Mouse (Mus musculus) gonadal fat pad, adult 2 months (tissue): ENCODE results near the gene Lasp1. TPM values are rescaled to one million over a fixed set of nuclear protein-coding genes. Genes with fewer than 3 reads are reported as not detected.
"Not testable (repeated sequence)": the region's sequence is repeated elsewhere in the genome, so short reads cannot be mapped to it uniquely, and the experiment has no call there.

Experiments used
- DNase-seq: peaks from one replicate; pipeline ENCODE4 v3.0.0-alpha.2; 2012; ENCODE audit warnings: low read depth
- polyA plus RNA-seq: library from polyadenylated mRNA; depleted of rRNA; stranded (reverse); fragments of >200 nt; gene quantifications from 2 replicates; pipeline ENCODE4 v1.2.3, GENCODE M21; 2012; rRNA removed

Lasp1 gene
- 106 and 107 TPM in 2 replicates for polyA plus RNA-seq

DNA sequence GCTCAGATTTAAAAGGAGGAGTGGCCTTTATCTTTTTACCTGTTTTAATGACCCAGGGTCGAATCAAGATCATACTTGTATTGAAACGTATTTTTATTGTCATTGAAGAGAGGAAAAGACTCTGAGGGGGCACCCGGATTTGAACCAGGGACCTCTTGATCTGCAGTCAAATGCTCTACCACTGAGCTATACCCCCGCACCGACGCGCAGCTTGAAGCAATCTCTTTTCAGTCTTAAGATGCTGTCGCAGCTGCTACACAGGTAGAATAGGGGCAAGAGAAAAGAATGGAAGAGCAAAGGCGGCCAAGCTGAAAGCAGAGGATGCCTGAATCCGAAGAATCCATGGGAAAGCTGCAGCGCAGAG is at the start of gene Lasp1:
Lasp1 (plus strand) TSS at position 219 of the 364 bp plus-strand sequence.
- no peak for DNase-seq

DNA sequence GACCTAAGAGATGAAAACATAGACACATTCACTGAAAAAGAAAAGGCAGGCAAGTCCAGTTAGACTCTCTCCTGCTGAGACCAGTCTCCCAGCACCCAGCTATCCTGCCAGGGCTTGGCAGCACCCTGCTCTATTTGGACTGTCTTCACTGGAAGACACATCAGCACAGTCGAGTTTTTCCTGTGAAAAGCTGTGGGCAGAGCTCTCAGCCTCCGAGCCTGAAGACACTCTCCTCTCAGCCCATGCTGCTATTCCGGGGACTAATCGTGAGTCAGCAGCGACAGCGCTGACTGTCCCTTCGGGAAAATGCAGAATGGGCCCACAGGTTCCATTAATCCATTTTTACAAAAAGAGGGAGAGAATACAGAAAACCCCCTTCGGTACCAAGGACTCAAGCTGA is 45.5 kb upstream of the Lasp1 start:
- DNase-seq, result no peak

DNA sequence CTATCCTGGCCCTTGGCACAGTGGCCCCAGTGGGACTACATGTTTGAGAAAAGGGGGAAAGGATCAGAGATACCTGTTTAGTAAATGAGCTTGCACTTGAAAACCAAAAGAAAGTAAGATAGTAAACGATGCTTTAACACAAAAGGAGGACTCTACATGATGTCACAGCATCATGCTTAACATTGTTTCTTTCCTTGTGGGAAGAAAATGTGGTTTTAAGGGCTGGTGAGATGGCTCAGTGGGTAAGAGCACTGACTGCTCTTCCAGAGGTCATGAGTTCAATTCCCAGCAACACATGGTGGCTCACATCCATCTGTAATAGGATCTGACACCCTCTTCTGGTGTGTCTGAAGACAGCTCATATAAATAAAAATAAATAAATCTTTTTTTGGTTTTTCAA is 40.7 kb upstream of the Lasp1 start:
- no peak for DNase-seq

DNA sequence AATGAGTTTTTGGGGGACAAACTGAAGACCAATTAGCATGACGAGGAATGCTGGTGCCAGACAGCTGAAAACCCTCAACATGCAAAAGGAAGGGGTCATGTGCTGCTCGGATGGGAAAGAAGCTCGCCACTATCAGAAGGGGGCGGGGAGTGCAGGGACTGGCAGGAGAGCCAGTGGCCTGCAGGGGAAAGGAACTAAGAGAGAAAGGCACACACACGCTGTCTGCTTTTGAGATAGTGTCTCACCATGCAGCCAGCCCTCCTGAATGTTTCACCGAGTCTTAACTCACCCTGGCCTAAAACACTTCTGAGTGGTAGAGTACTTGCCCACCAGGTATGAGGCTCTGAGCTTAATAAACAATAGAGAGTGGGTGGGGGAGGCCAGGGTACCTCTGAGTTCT is 39.9 kb upstream of the Lasp1 start:
- DNase-seq, result no peak

DNA sequence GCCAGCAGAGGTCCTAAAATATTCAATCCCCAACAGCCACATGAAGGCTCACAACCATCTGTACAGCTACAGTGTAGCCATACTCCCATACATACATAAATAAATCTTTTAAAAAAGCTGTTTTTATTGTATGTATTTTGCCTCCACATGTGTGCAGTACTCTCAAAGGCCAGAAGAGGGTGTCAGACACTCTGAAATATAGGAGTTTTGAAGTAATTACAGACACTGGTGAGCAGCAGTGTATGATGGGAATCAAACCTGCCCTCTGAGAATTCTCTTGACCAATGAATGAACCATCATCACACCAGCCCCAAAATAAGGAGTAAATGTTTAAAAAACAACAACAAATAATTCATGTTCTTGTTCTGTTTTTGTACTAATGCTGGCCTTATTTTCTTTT is 37.2 kb upstream of the Lasp1 start:
- DNase-seq, result no peak

DNA sequence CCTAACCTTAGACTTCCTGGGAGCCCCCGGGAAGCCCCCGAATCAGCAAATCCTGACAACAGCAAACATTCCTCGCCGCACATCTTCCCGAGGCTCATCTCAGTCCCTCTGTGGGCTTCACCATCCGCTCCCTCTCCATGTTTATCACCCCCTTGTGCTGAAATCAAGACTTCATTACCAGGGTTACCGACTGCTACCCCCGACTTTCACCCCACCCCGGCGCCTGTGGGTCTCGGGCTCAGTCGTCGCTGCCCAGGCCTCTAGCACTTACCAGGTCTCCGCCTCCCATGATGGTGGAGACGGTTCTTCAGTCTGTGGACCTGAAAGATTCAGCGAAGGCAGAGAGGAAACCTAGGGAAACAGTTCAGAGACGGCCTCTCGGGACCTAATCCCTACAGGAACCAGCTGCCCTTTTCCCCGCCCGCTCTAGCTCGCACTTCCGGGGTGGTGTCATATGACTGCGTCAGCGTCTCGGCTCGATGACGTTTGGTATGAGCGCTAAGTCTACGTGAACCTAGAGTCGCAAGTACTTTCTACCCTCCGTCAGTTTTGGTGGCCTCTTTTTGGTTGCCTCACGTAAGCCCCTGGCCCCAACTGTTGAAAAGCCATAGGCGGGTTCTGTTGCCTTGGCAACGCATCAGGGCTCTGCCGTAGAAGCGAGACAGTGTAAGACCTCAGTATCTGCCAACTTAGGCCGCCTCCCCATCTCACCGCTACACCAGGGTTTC is 32.5 kb upstream of the Lasp1 start, which contains the start of gene Cwc25:
Cwc25 (minus strand) TSS at position 403 of the 728 bp plus-strand sequence.
- DNase-seq, result peak; percentile 73

DNA sequence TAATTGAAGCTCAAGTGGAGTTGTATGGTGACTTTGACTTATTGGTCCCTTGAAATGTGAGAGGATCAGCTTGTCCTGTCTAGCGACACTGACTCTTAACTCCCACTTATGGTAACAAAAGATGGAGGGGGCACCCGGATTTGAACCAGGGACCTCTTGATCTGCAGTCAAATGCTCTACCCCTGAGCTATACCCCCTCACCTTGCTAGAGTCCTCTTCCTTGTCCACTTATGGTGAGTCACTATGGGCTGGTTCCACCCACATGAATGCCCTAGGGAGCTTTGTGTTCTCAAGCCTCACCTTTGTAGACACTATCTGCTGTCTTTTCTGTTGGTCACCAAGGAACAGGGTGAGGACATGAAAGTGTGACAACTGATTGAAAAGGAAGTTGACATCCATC is 29.1 kb upstream of the Lasp1 start:
- no peak for DNase-seq

DNA sequence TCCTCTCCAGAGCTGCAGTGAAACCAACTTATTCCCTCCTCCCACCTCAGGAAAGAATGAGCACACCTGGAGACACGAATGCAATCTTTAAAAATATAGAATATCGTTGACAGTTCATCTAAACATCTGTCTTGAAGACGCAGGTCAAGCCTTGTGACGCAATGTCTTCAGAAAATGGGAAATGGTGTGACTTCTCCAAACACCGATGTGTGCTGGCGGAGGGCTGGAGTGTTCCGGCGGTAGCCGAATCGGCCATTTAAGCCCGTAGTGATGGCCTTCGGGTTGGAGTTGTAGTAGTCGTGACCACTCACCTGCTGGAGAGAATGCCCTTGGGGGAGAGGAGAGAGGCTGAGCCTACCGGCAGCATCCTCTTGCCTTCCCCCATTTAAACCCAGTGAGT is 27.4 kb upstream of the Lasp1 start:
- no peak for DNase-seq

DNA sequence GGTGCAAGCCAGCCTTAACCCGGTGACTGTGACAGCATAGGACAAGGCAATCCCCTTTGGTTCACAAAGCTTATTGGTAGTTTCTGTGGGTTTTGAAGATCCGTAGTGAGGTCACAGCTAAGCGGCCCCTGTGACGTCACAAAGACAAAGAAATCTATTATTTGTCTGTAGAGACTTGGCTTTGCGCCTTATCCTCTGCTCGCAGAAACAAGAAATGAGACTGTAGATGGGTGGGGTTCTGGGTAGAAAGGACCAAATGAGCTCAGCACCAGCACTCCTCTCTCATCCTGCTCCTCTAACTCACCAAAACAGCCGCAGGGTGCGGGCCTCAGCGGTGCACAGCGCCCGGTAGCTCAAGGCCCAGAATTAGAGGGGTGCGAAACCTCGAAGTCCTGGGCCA is 23.6 kb upstream of the Lasp1 start:
- DNase-seq, result no peak

DNA sequence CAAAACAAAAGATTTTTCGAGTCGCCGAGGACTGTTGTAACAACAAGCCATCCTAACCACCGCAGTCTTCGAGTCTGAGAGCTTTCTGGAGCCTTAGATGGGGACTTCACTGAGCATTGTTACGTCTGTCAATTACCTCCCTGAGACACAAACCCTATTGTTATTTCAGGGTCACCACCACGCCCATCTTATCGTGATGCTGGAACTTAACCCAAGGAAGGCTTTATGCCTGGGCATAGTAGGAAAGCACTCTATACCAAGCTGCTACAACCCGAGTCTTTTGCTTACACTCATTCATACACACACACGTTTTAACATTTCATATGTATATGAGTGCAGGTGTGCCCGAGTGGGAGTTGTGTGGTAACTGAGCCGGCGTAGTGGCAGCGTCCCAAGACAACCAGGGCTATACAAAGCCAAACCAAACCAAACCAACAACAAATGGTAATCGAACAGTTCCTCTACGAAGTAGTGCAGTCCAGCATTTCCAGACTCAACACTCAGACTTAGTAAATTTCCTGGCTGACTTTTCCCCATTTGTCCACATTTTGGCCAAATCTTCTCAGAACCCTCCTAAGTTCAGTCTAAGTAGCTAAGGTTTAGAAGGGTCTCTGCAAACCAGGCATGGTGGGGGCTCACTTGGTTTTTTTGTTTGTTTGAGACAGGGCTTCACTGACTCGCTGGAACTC is 22.8 kb upstream of the Lasp1 start, which contains the start of gene 1700001P01Rik:
1700001P01Rik (minus strand) TSS at position 111 of the 689 bp plus-strand sequence.
- no peak for DNase-seq

DNA sequence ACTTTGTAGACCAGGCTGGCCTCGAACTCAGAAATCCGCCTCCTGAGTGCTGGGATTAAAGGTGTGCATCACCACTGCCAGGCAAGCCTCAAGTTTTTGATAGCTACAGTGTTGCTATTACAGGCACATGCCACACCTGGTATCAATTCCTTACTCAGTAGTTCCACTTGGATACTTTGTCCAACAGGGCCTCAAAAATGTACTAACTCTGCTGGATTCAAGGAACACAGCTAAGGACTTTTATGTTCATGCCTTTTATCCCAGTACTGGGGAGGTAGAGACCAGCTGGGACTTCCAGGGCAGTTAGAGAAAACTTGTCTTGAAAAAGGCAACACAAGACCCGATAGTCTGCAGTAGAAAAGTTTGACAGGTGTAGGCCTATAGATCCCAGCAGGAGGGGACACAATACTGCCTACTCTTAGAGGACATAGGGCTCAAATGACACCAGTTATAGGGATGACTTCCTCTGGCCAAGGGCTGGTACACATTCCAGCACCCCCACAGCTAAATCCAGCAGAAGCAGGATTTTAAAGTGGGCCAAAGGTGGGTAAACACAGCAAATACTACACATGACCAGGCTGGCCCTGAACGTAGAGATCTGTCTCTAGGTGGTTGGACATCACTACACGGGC is 22.2 kb upstream of the Lasp1 start:
- no peak for DNase-seq

DNA sequence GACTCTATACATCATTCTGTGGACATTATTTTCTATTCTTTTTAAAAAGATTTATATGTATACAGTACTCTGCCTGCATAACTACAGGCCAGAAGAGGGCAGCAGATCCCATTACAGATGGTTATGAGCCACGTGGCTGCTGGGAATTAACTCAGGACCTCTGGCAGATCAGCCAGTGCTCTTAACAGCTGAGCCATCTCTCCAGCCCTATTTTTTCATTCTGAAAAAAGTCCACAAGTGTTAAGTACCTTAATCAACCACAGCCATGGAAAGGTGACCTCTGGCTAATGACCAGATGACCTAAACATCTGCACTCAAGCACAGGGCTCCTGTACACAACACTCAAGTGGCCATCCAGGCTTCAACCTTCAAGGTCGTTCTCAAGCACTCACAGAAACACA is 21.7 kb upstream of the Lasp1 start:
- no peak for DNase-seq

DNA sequence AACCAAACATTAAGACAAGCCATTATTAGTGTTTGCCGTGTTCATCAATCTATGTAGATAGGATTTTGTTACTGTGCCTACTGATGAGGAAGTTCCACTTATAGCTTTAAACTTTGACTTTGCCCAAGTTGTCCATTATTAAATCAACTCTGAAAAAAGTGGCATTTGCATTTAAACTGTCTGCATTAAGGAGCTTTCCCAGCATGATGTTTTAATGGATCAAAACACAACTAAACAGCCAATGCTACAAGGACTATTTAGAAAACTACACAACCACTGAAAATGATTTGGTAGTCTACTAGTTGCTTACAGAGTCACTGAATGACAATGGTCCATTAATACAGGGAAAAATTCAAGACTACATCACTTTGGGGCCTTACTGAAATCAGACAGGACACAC is 19.9 kb upstream of the Lasp1 start:
- DNase-seq, result no peak

DNA sequence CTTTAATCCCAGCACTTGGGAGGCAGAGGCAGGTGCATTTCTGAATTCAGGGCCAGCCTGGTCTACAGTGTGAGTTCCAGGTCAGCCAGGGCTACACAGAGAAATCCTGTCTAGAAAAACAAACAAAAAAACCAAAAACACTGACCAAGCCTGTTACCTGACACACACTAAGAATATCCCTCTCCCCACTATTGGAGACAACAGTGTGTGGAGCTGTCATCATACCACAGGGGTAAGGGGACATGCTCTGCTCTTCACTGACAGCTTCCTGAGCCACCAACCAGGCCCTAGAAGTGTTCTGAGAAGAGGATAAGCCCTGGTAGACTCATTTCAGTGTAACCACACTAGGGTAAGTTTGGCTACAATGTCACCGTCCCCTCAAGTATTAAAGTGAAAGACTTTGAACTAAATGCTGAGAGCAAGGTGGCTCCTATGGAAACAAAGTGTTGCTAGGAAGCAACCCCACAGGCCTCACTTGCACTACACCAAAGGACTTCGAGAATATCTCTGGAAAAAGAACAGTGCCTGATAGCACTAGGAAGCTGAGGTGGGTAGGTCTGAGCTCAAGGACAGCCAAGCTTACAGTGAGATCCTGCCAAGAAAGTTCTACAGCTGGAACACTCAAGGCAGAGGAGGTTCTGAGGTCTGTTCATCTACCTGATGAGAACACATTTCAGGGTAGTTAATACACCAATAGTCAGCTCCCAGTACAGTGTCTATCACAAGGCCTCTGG is 18.7 kb upstream of the Lasp1 start:
- DNase-seq, result no peak

DNA sequence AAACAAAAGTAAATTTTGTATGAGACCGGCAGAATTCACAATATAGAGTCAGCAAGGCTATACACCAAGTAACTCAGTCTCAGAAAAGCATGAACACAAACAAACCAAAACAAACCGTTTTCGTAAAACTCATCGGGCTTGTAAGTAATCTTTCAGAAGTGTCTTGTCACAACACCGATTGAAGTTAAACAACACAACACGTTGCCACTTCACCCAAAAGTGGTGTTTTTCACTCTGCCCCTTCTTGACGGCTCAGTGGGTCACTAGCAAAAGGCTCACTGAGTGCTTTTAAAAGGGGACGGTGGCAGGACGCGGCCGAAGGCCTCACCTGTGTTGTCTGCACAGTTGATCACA is 17.3 kb upstream of the Lasp1 start:
- no peak for DNase-seq

DNA sequence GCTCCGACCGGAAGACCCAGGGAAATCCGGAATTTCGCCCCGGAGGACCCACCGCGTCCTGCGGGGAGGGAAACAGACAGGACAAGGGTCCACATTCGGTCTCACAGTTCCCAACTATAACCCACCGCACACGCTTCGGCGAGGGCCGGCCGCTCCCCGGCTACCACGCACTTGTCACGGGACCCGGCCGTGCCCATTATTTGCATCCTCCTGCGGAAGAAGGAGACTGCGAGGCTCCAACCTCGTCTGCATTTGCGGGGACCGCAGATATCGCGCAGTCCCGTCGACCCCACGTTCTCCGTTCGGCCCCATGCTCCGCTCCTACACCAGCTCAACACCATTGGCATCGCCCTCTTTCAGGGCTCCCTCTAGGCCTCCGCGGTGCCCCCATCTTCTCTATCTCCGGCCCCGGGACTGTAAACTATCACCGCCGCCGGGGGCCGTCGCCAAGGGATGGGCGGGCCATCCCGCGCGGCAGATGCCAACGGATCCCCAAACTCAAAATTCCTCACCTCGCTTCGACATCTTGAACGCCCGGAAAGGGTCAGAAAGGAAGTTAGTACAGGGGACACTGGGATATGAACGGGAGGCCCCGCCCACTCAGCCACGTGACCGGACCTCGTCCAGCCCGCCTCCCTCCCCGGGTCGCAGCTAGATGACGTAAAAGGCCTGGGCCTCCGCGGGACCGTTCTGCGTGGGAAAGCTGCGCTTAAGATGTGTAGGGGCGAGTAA is 16.8 kb upstream of the Lasp1 start, which contains the start of gene Rpl23:
Rpl23 (minus strand) TSS at position 606 of the 732 bp plus-strand sequence.
- DNase-seq, result no peak

DNA sequence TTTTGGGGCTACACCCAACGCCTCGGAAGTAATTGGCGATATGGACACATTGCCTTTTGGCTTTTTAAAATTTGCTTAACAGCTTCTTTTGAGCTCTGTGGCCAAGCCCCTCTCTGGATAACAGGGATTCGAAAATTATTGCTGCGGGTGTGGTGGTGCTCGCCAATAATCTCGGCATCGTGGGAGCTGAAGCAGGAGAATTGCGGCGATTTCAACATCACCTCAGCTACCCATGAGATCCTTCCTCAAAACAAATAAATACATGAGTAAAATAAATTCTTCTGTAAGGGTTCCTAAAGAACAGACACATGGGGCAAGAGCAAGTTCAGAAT is 16.3 kb upstream of the Lasp1 start:
- DNase-seq, result no peak

DNA sequence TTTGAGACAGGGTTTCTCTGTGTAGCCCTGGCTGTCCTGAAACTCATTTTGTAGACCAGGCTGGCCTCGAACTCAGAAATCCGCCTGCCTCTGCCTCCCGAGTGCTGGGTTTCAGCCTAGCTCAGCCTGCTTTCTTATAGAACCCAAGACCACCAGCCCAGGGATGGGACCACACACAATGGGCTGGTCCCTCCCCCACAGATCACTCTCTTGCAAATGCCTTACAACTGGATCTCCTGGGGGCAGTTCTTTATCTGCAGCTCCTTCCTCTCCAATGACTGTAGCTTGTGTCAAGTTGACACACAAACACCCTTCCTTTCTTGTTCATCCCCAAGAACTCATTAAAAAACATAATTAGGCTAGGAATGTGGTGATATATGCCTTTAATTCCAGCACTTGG is 10.8 kb upstream of the Lasp1 start:
- DNase-seq, result no peak

DNA sequence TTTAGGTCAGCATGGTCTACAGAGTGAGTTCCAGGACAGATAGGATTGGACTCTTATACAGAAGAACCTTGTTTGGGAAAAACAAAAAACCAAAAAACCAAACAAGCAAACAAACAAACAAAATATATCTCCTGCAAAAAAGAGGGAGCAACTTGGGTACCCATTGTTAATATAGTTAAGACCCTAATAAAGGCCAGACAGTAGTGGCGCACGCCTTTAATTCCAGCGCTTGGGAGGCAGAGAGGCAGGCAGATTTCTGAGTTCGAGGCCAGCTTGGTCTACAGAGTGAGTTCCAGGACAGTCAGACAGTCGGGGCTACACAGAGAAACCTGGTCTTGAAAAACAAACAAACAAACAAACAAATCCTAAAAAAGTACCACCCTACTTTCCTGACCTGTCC is 9.1 kb upstream of the Lasp1 start:
- no peak for DNase-seq

DNA sequence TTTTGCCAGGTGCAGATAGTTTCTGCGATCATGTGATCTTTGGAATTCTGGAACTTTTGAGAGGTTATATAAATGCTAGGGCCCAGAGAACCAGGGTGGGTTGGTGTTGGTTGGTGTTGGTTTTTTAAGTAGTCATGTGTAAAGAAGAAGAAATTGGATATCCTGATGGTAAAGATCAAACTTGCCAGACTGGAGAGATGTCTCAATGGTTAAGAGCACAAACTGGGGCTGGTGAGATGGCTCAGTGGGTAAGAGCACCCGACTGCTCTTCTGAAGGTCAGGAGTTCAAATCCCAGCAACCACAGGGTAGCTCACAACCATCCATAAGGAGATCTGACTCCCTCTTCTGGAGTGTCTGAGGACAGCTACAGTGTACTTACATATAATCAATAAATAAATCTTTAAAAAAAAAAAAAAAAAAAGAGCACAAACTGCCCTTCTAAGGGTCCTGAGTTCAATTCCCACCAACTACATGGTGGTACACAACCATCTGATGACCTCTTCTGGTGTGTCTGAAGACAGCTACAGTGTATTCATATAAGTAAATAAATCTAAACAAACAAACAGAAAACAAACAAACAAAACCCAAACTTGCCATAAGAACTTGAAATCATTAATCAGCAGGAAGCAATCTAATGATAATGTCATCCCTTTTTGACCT is 7.9 kb upstream of the Lasp1 start:
- DNase-seq, result not testable (repeated sequence)

DNA sequence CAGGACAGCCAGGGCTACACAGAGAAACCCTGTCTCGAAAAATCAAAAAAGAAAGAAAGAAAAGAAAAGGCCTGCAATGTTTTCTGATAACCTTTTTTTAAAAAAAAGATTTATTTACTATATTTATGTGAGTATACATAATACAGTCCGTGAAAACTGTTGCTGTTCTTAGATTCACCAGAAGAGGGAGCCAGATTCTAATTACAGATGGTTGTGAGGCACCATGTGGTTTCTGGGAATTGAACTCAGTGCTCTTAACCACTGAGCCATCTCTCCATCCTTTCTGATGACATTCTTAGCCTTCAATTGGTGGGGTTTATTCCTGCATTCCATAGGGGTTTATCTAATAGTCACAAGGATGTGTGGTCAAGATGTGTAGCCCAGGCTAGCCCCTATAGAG is 5.6 kb upstream of the Lasp1 start:
- DNase-seq, result no peak
